Mouse (Mus musculus) intestine, postnatal 0 days (tissue): ENCODE measurements at regions not wholly inside any gene's neighbourhood (a gene's known extent, or its start where the extent isn't known, plus 50 kb on each side); places are given as distances from the start of the nearest gene placed in this dataset.

Experiments
- ATAC-seq: fragments of 200-750 bp; cut with Nextera tagmentation; 2 replicates; pipeline ENCODE4 v1.8.0; 2017; ENCODE audit warnings: mild to moderate bottlenecking, moderate TSS enrichment, moderate library complexity
- H3K27ac ChIP-seq: fragments of 300-500 bp; sonication (generic); 2 replicates; pipeline ENCODE4 v1.5.1; 2014; ENCODE audit warnings: mild to moderate bottlenecking, low read depth, low read length, moderate library complexity
- H3K27me3 ChIP-seq: fragments of 300-500 bp; sonication (generic); replicated peaks from 2 replicates; pipeline ENCODE4 v1.6.1; 2014; ENCODE audit warnings: low read length, mixed read lengths; ENCODE audit not compliant: control insufficient read depth, insufficient read depth
- H3K36me3 ChIP-seq: fragments of 300-500 bp; sonication (generic); 2 replicates; pipeline ENCODE4 v1.6.1; 2014; ENCODE audit warnings: mild to moderate bottlenecking, moderate library complexity; ENCODE audit not compliant: control insufficient read depth, insufficient read depth
- H3K4me1 ChIP-seq: fragments of 300-500 bp; sonication (generic); replicated peaks from 2 replicates; pipeline ENCODE4 v1.6.1; 2014; ENCODE audit warnings: antibody characterized with exemption, low read length, mixed read lengths; ENCODE audit not compliant: control insufficient read depth, insufficient read depth
- H3K4me2 ChIP-seq: fragments of 300-500 bp; sonication (generic); replicated peaks from 2 replicates; pipeline ENCODE4 v1.6.1; 2014; ENCODE audit warnings: low read depth, mild to moderate bottlenecking, moderate library complexity
- H3K4me3 ChIP-seq: fragments of 300-500 bp; sonication (generic); 2 replicates; pipeline ENCODE4 v1.5.1; 2014; ENCODE audit warnings: low read depth, low read length
- H3K9ac ChIP-seq: fragments of 300-500 bp; sonication (generic); 2 replicates; pipeline ENCODE4 v1.6.1; 2014; ENCODE audit warnings: mild to moderate bottlenecking, low read depth, low read length
- H3K9me3 ChIP-seq: fragments of 300-500 bp; sonication (generic); 2 replicates; pipeline ENCODE4 v1.6.1; 2016; ENCODE audit warnings: mixed run types; ENCODE audit not compliant: control insufficient read depth
- CTCF ChIP-seq: sonication (generic); IDR thresholded peaks from 2 replicates; pipeline ENCODE4 v1.5.1; 2016; ENCODE audit warnings: low read depth, mild to moderate bottlenecking, control low read depth, antibody characterized with exemption, moderate library complexity
- WGBS: fragments of 180-500 bp; shearing (Covaris S2); extraction: QIAGEN DNeasy Blood & Tissue Kit; methylation state at CpG from one replicate; pipeline ENCODE4 v1.1.7; 2014; 5-methylcytosine and 5-hydroxymethylcytosine counted together

GRCm38 (mm10) chr7:63811816-63812215, 104.8 kb upstream of the E030018B13Rik start:
- no peak overlapping the region for H3K9ac ChIP-seq
- no peaks in the 10 kb centered on the region for H3K4me1 ChIP-seq
- H3K27me3 ChIP-seq: no peaks in the 10 kb centered on the region
- no peak overlapping the region for H3K27ac ChIP-seq
- no peaks in the 10 kb centered on the region for H3K9me3 ChIP-seq
- TF ChIP-seq CTCF: no peak
- ATAC-seq: no peak
- no peaks in the 10 kb centered on the region for H3K36me3 ChIP-seq
- 90% methylated on average over 4 of the region's 4 CpGs for WGBS
- no peak overlapping the region for H3K4me3 ChIP-seq
- no peak overlapping the region for H3K4me2 ChIP-seq

- 89% methylated on average over 9 of the region's 9 CpGs for WGBS
- no peaks in the 10 kb centered on the region for H3K27me3 ChIP-seq
- no peak overlapping the region for H3K4me2 ChIP-seq
- no peaks in the 10 kb centered on the region for H3K36me3 ChIP-seq
- no peak overlapping the region for H3K4me3 ChIP-seq
- no peak overlapping the region for H3K9ac ChIP-seq
- H3K4me1 ChIP-seq: no peaks in the 10 kb centered on the region
- no peak overlapping the region for H3K27ac ChIP-seq
- no peaks in the 10 kb centered on the region for H3K9me3 ChIP-seq
- TF ChIP-seq CTCF: no peak
- ATAC-seq: no peak
Measured at GRCm38 (mm10) chr7:63815531-63815930, 101.1 kb upstream of the E030018B13Rik start.

- Histone ChIP-seq H3K4me1 (no peaks in the 10 kb centered on the region), H3K36me3 (no peaks in the 10 kb centered on the region), H3K4me2 (no peak overlapping the region), H3K27me3 (no peaks in the 10 kb centered on the region), H3K27ac (peak overlapping the region; percentile 11; the same call in 1 of the 2 replicates), H3K9me3 (no peaks in the 10 kb centered on the region), H3K4me3 (no peak overlapping the region), H3K9ac (no peak overlapping the region)
- TF ChIP-seq CTCF: no peak
- ATAC-seq: no peak; the same call in 1 of the 2 replicates
- WGBS: 69% methylated on average over 10 of the region's 10 CpGs
Measured at GRCm38 (mm10) chr7:63816056-63816941, 100.4 kb upstream of the E030018B13Rik start.

- Histone ChIP-seq H3K4me3 (no peak overlapping the region), H3K9ac (no peak overlapping the region), H3K27ac (no peak overlapping the region), H3K36me3 (no peaks in the 10 kb centered on the region), H3K27me3 (no peaks in the 10 kb centered on the region), H3K4me2 (no peak overlapping the region), H3K9me3 (no peaks in the 10 kb centered on the region), H3K4me1 (no peaks in the 10 kb centered on the region)
- no peak for TF ChIP-seq CTCF
- no peak for ATAC-seq
- 78% methylated on average over 1 of the region's 1 CpGs for WGBS
Measured at GRCm38 (mm10) chr7:63817476-63817875, 99.2 kb upstream of the E030018B13Rik start.

- 89% methylated on average over 3 of the region's 3 CpGs for WGBS
- H3K4me1 ChIP-seq: no peaks in the 10 kb centered on the region
- TF ChIP-seq CTCF: no peak
- no peak for ATAC-seq
- H3K4me3 ChIP-seq: no peak overlapping the region
- H3K9me3 ChIP-seq: no peaks in the 10 kb centered on the region
- H3K9ac ChIP-seq: no peak overlapping the region
- H3K27ac ChIP-seq: no peak overlapping the region
- H3K27me3 ChIP-seq: no peaks in the 10 kb centered on the region
- no peaks in the 10 kb centered on the region for H3K36me3 ChIP-seq
- no peak overlapping the region for H3K4me2 ChIP-seq
Measured at GRCm38 (mm10) chr7:63818105-63818504, 98.6 kb upstream of the E030018B13Rik start.

GRCm38 (mm10) chr7:63820286-63820685, 96.4 kb upstream of the E030018B13Rik start:
- Histone ChIP-seq H3K4me3 (no peak overlapping the region), H3K27me3 (no peaks in the 10 kb centered on the region), H3K9me3 (no peaks in the 10 kb centered on the region), H3K9ac (no peak overlapping the region), H3K36me3 (no peaks in the 10 kb centered on the region), H3K27ac (no peak overlapping the region), H3K4me2 (no peak overlapping the region), H3K4me1 (no peaks in the 10 kb centered on the region)
- whole genome bisulfite sequencing: 64% methylated on average over 1 of the region's 1 CpGs
- no peak for TF ChIP-seq CTCF
- ATAC-seq: no peak
